Mouse (Mus musculus): Measurements from ENCODE around the gene Dusp9. TPM values are rescaled to one million over a fixed set of nuclear protein-coding genes. Genes with fewer than 3 reads are reported as not detected.
A peak's percentile ranks its signal among the peaks of the same experiment; 100 is the strongest.

Dusp9 gene
- polyA plus RNA-seq, 1 experiment from 2014 or later: 10.3 TPM

DNA sequence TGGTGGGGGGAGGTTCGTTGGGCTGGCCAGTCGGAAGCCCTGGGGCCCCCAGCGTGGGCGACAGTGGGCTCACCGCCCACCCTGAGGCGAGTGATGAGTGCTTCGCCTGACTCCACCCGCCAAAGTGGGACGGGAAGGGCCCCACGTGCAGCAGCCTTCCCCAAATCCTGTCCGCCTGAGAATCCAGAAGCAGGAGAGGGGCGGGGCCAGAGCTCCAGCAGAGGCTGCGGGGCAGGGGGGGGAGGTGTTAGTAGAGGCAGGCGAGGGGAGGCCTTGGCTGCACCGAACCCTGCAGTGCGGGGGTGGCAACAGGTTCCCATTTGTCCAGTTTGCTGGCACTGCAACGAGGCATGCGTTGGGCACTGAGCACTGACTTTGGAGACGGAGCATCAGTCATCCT, 1.8 kb upstream of the Dusp9 start:
- Histone ChIP-seq H3K4me2 (peak overlapping the region; percentile 72), H3K9ac (0 out of 2 replicates have a peak overlapping the region, but pooled peaks have one; percentile 47), H3K27me3 (replicated peaks) (peaks cover 85% of the 10 kb centered on the region), H3K9me3 (replicated peaks) (no peaks in the 10 kb centered on the region), H3K4me1 (replicated peaks) (peaks cover 12% of the 10 kb centered on the region), H3K4me3 (peak overlapping the region; percentile 40), H3K36me3 (no peaks in the 10 kb centered on the region), H3K27ac (ENCODE audit: poor library complexity, severe bottlenecking) (no peak overlapping the region)
- no peak for ATAC-seq (ENCODE audit: insufficient number of reproducible peaks, low FRiP score)
- 17% methylated on average over 16 of the region's 19 CpGs for WGBS

DNA sequence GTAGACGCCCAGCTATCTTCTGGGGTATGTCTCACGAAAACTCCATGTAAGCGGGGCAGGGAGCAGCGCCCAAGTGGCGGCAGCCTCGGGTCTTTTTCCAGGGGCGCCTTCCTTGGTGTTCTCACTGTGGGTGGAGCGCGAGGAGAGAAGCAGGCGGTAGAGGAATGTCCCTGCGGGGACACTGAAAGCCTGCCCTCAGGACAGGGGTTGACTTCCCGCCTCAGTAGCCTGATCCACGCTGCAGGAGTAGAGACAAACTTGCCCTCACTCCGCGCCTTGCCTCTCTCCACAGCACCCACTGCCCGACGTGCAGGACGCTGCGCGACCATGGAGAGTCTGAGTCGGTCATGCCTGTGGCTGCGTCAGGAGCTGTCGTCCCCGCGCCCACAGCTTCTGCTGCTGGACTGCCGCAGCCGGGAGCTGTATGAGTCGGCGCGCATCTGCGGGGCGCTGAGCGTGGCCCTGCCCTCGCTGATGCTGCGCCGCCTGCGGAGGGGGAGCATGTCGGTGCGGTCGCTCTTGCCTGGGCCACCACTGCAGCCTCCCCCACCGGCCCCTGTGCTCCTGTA, 766 bp downstream of the Dusp9 start:
- peaks cover 72% of the 10 kb centered on the region for H3K27me3 ChIP-seq (replicated peaks)

DNA sequence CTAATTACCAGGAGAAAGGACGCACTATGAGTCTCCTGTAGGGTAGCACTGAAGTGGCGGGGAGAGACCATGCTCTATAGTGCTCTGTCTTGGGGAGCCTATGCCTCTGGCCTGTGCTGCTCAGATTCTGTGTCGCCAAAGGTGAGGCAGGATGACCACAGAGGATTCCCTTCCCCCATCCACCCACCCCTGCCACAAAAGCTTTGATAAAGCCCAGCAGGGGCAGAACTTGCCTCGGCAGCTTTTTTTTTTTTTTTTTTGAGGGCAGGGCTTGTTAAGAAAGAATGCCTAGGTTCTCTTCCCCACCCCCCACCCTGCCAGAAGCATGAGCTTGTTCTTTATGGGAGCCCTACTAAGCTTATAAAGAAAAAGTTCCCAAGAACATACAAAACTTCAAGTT, 5.9 kb downstream of the Dusp9 start:
- no peak overlapping the region for H3K4me2 ChIP-seq
- H3K9me3 ChIP-seq (replicated peaks): no peaks in the 10 kb centered on the region
- no peak for ATAC-seq (ENCODE audit: insufficient number of reproducible peaks, low FRiP score)
- H3K9ac ChIP-seq: no peak overlapping the region
- peaks cover 28% of the 10 kb centered on the region for H3K27me3 ChIP-seq (replicated peaks)
- WGBS: 22% methylated on average over 4 of the region's 4 CpGs
- H3K27ac ChIP-seq (ENCODE audit: poor library complexity, severe bottlenecking): no peak overlapping the region
- no peaks in the 10 kb centered on the region for H3K4me1 ChIP-seq (replicated peaks)
- no peaks in the 10 kb centered on the region for H3K36me3 ChIP-seq
- no peak overlapping the region for H3K4me3 ChIP-seq

More for the DNA sequence above, 766 bp downstream of the Dusp9 start:
- Histone ChIP-seq H3K4me2 (peak overlapping the region; percentile 75), H3K9me3 (replicated peaks) (no peaks in the 10 kb centered on the region), H3K36me3 (no peaks in the 10 kb centered on the region), H3K4me3 (peak overlapping the region; percentile 43), H3K4me1 (replicated peaks) (peaks cover 12% of the 10 kb centered on the region), H3K9ac (peak overlapping the region; percentile 37), H3K27ac (ENCODE audit: poor library complexity, severe bottlenecking) (no peak overlapping the region)
- WGBS: 17% methylated on average over 41 of the region's 41 CpGs
- no peak for ATAC-seq (ENCODE audit: insufficient number of reproducible peaks, low FRiP score)

DNA sequence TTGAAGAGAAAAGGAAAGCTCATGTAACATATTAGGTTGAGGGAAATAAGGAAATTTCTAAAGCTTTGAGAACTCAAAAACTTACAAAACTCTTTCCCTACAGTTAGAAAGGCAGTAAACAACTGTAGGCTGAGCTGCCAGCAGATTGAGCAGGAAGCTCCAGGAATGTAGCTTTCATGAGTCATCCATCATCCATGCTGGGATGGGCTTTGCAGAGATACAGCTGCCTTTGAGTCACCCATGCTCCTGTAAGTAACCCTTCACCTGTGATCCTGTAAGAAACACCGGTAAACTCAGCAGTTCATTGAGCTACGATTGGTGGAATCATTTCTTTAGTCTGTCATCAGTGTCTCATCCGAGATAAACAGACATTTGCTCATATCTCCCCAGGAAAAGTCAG, 11.7 kb downstream of the Dusp9 start:
- Histone ChIP-seq H3K36me3 (no peaks in the 10 kb centered on the region), H3K4me3 (no peak overlapping the region), H3K9me3 (replicated peaks) (no peaks in the 10 kb centered on the region), H3K4me2 (no peak overlapping the region), H3K9ac (no peak overlapping the region), H3K4me1 (replicated peaks) (no peaks in the 10 kb centered on the region), H3K27ac (ENCODE audit: poor library complexity, severe bottlenecking) (no peak overlapping the region), H3K27me3 (replicated peaks) (peaks cover 11% of the 10 kb centered on the region)
- no peak for ATAC-seq (ENCODE audit: insufficient number of reproducible peaks, low FRiP score)
- 54% methylated on average over 3 of the region's 3 CpGs for WGBS

DNA sequence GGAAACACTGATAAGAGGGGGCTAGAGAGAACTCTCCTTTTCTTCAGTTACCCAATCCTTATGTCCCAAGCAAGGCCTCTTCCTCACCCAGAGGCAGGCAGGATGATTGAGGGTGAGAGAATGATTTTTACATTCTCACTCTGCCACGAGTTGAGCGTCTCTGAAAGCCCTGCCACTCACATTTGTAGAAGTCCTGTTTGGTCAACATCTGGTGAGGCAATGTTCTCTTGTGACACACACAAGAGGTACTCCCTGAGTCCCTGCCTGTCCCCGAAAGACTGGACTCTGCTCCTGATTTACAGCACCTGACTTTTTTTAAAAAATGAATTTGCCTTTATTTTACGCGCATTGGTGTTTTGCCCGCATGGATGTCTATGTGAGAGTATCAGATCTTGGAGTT, 14.2 kb downstream of the Dusp9 start:
- ATAC-seq (ENCODE audit: insufficient number of reproducible peaks, low FRiP score): no peak
- Histone ChIP-seq H3K4me2 (no peak overlapping the region), H3K9me3 (replicated peaks) (no peaks in the 10 kb centered on the region), H3K4me3 (no peak overlapping the region), H3K9ac (no peak overlapping the region), H3K4me1 (replicated peaks) (no peaks in the 10 kb centered on the region), H3K36me3 (no peaks in the 10 kb centered on the region), H3K27me3 (replicated peaks) (peaks cover 16% of the 10 kb centered on the region), H3K27ac (ENCODE audit: poor library complexity, severe bottlenecking) (no peak overlapping the region)
- 83% methylated on average over 6 of the region's 6 CpGs for WGBS

DNA sequence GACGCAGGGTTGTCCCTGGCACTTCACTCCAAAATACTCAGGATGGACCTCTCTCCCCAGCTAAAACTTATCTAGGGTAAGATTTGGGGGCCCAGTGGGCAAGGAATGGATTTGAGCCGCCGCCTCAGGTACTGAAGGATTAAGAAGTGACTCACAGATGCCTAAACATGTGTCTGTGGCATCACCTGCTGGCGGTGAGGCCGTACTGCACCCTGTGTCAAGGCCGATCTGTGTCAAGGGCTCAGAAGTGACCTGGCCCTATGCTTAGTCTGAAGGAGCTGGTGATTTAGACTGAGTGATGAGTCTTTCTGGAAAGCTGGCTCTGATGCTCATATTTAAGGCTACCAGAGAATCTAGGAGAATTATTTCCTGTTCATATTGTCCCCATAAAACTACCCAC, 15.0 kb downstream of the Dusp9 start:
- no peak overlapping the region for H3K4me3 ChIP-seq
- H3K36me3 ChIP-seq: no peaks in the 10 kb centered on the region
- H3K4me2 ChIP-seq: no peak overlapping the region
- 0 out of 2 replicates have a peak, but pooled peaks cover 2% of the 10 kb centered on the region for H3K4me1 ChIP-seq (replicated peaks)
- WGBS: 9% methylated on average over 6 of the region's 6 CpGs
- H3K27ac ChIP-seq (ENCODE audit: poor library complexity, severe bottlenecking): no peak overlapping the region
- no peak for ATAC-seq (ENCODE audit: insufficient number of reproducible peaks, low FRiP score)
- no peak overlapping the region for H3K9ac ChIP-seq
- no peaks in the 10 kb centered on the region for H3K9me3 ChIP-seq (replicated peaks)
- peaks cover 23% of the 10 kb centered on the region for H3K27me3 ChIP-seq (replicated peaks)

DNA sequence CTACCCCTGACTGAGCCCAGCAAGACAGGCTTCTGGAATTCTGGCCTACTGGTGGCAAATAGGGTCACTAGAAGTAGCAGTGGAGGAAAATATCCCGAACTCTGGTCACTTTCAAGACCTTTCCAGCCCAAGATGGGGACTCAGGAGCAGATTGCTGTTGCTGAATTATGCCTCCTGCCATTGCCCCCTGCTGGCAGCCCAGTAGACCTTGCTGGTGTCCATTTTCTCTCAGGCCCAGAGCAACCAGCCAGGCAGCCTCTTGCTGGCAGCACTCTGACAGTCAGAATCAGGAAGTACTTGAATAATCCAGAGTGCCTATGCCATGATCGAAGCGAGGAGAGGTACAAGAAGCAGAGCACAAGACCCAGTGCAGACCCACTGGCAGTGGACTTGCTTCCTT, 16.3 kb downstream of the Dusp9 start:
- Histone ChIP-seq H3K27me3 (replicated peaks) (peaks cover 29% of the 10 kb centered on the region), H3K27ac (ENCODE audit: poor library complexity, severe bottlenecking) (no peak overlapping the region), H3K9ac (no peak overlapping the region), H3K9me3 (replicated peaks) (no peaks in the 10 kb centered on the region), H3K4me3 (no peak overlapping the region), H3K4me1 (replicated peaks) (0 out of 2 replicates have a peak, but pooled peaks cover 4% of the 10 kb centered on the region), H3K36me3 (no peaks in the 10 kb centered on the region), H3K4me2 (no peak overlapping the region)
- ATAC-seq (ENCODE audit: insufficient number of reproducible peaks, low FRiP score): no peak
- 48% methylated on average over 3 of the region's 3 CpGs for WGBS

DNA sequence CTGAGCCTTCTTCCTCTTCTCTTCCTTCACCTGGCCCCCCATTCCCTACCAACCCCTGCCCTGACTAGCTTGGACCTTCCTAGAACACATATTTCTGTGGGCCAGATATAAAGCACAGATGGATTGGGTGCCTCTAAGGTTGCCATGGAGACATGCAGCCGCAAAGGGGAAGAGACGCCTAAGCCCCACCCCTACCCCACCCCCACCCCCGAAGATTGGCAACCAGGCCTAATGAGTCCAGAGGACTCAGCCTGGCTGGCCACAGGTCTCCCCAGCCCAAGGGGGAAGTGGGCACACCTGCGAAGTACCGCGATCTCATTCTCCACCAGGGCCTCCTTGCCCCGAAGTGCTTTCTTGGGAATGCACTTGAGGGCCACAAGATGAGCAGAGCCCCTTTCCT, 19.2 kb downstream of the Dusp9 start:
- H3K4me2 ChIP-seq: no peak overlapping the region

DNA sequence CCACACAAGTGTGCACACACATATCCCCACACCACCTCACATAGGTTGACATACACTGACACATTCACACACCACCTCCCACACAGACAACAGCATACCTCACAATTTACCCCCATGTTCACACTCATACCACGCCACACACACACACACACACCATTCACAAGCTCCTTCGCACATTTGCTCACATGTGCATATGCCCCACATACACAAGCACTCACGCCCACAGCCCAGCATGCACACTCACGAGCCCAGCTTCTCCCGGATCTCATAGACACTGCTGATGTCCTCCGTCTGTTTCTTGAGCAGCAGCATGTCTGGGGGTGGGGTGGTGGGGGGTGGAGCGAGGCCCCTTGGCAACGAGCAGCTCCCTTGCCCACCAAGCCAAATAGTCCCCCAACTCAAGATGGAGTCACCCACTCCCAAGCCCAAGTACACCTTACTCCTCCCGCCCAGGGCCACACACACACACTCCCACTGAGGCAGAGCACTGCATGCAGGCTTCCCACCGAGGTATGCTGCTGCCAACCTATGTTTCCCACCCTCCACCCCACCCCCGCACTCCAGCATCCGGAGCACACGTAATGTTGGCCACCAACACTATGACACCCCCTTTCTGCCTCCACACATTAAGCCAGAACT, 19.8 kb downstream of the Dusp9 start:
- Histone ChIP-seq H3K9me3 (replicated peaks) (no peaks in the 10 kb centered on the region), H3K4me2 (peak overlapping the region; percentile 79), H3K27me3 (replicated peaks) (peaks cover 18% of the 10 kb centered on the region), H3K36me3 (no peaks in the 10 kb centered on the region), H3K27ac (ENCODE audit: poor library complexity, severe bottlenecking) (no peak overlapping the region), H3K4me3 (peak overlapping the region; percentile 54; the same call in 1 of the 2 replicates), H3K9ac (no peak overlapping the region; the same call in 1 of the 2 replicates), H3K4me1 (replicated peaks) (0 out of 2 replicates have a peak, but pooled peaks cover 4% of the 10 kb centered on the region)
- peak; percentile 40 for ATAC-seq (ENCODE audit: insufficient number of reproducible peaks, low FRiP score)
- WGBS: 61% methylated on average over 13 of the region's 13 CpGs

More for the DNA sequence above, 19.2 kb downstream of the Dusp9 start:
- H3K36me3 ChIP-seq: no peaks in the 10 kb centered on the region
- ATAC-seq (ENCODE audit: insufficient number of reproducible peaks, low FRiP score): no peak
- H3K9me3 ChIP-seq (replicated peaks): no peaks in the 10 kb centered on the region
- 0 out of 2 replicates have a peak, but pooled peaks cover 4% of the 10 kb centered on the region for H3K4me1 ChIP-seq (replicated peaks)
- peaks cover 22% of the 10 kb centered on the region for H3K27me3 ChIP-seq (replicated peaks)
- 46% methylated on average over 6 of the region's 7 CpGs for WGBS
- H3K4me3 ChIP-seq: no peak overlapping the region
- H3K9ac ChIP-seq: no peak overlapping the region
- no peak overlapping the region for H3K27ac ChIP-seq (ENCODE audit: poor library complexity, severe bottlenecking)

DNA sequence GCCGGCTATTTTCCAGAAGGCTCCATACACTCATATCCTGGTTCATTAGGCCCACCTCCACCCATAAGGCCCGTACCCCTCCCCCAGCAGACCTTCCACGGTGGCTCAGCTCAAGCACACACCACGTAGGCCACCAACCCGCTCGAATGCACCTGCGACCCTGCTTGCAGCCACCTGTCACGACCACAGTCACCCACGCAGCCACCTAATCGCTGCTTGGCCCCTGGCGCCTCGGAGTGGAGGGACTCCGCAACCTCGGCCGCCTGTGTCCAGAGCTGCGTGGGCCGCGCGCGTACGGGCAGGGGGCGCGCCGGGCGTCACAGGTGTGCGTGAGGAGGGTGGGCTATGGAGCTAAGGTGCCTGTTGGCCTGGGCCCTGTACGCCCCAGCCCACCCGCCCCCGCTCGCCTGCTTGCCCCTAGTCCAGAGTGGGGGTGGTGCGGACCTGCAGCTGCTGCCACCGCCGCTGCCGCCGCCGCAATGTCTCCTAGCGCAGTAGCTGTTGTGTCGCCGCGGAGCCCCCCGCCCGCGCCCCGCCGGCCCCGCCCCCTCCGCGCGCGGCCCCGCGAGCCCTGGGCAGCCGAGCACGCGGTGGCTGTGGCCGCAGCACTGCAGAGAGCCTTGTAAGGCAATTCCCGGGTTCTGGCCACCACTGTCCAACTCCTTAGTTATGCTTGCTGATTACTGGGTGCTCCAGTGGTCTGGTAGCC, 20.5 kb downstream of the Dusp9 start, which contains the start of gene Pnck:
TSS of gene Pnck (minus strand) at position 543 of the 709 bp plus-strand sequence.
- ATAC-seq (ENCODE audit: insufficient number of reproducible peaks, low FRiP score): peak; percentile 61
- H3K4me2 ChIP-seq: peak within 1 kb of the TSS; percentile 79
- no peaks in the 10 kb centered on the region for H3K36me3 ChIP-seq
- peaks cover 18% of the 10 kb centered on the region for H3K27me3 ChIP-seq (replicated peaks)
- 0 out of 2 replicates have a peak, but pooled peaks cover 4% of the 10 kb centered on the region for H3K4me1 ChIP-seq (replicated peaks)
- H3K27ac ChIP-seq (ENCODE audit: poor library complexity, severe bottlenecking): no peak within 1 kb of the TSS
- H3K9ac ChIP-seq: peak within 1 kb of the TSS; percentile 67
- no peaks in the 10 kb centered on the region for H3K9me3 ChIP-seq (replicated peaks)
- peak within 1 kb of the TSS; percentile 54 for H3K4me3 ChIP-seq
- WGBS: 17% methylated on average over 53 of the region's 57 CpGs

DNA sequence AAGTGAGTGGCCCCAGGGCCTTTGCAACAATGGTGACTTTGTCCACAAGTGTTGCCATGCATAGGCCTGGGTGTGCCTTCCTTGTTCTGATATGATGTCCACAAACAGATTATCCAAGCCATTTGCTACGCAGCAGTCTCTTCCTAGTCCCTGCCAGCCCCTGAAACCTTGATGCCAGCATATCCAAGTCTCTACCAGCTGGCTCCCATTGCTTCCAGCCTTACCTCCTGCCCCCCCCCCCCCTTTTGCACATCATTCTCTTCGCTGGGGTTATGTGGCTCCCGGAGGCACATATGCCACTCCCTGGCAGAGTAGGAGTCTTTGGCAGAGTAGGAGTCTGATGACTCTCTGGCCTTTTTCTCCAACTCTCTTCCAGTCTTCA, 21.1 kb downstream of the Dusp9 start:
- Histone ChIP-seq H3K9me3 (replicated peaks) (no peaks in the 10 kb centered on the region), H3K27ac (ENCODE audit: poor library complexity, severe bottlenecking) (no peak overlapping the region), H3K36me3 (no peaks in the 10 kb centered on the region), H3K27me3 (replicated peaks) (peaks cover 18% of the 10 kb centered on the region), H3K4me2 (peak overlapping the region; percentile 79), H3K9ac (peak overlapping the region; percentile 67), H3K4me3 (peak overlapping the region; percentile 54), H3K4me1 (replicated peaks) (0 out of 2 replicates have a peak, but pooled peaks cover 4% of the 10 kb centered on the region)
- 62% methylated on average over 3 of the region's 3 CpGs for WGBS
- ATAC-seq (ENCODE audit: insufficient number of reproducible peaks, low FRiP score): no peak

Measured in heart, embryonic 12.5 days (tissue).